Mouse (Mus musculus) retina, postnatal 7 days (tissue): ENCODE data around the gene Baiap2.
A peak's percentile ranks its signal among the peaks of the same experiment; 100 is the strongest.

Experiments
- DNase-seq: peaks from one replicate; pipeline ENCODE4 v3.0.0-alpha.2; 2012; ENCODE audit warnings: low read depth, low spot score

Baiap2 gene

GRCm38 (mm10) chr11:120011761-120012560 is 69.4 kb downstream of the Baiap2 start:
- no peak for DNase-seq

GRCm38 (mm10) chr11:120012702-120013101 is 70.1 kb downstream of the Baiap2 start:
- no peak for DNase-seq

GRCm38 (mm10) chr11:120013174-120013711 is 70.7 kb downstream of the Baiap2 start:
- peak; percentile 88 for DNase-seq

- DNase-seq: no peak
Measured at GRCm38 (mm10) chr11:120014758-120015157, 72.2 kb downstream of the Baiap2 start.

GRCm38 (mm10) chr11:120017011-120017410 is 74.4 kb downstream of the Baiap2 start:
- no peak for DNase-seq

- no peak for DNase-seq
Measured at GRCm38 (mm10) chr11:120019542-120020440, 77.2 kb downstream of the Baiap2 start.

- DNase-seq: no peak
Measured at GRCm38 (mm10) chr11:120021367-120021766, 78.8 kb downstream of the Baiap2 start.

- no peak for DNase-seq
Measured at GRCm38 (mm10) chr11:120022216-120022615, 79.7 kb downstream of the Baiap2 start.

- no peak for DNase-seq
Measured at GRCm38 (mm10) chr11:120022841-120023240, 80.3 kb downstream of the Baiap2 start.

GRCm38 (mm10) chr11:120026941-120027340 is 84.4 kb downstream of the Baiap2 start:
- DNase-seq: no peak

- DNase-seq: no peak
Measured at GRCm38 (mm10) chr11:120028319-120029092, 85.9 kb downstream of the Baiap2 start.

- no peak for DNase-seq
Measured at GRCm38 (mm10) chr11:120029431-120030144, 87.0 kb downstream of the Baiap2 start.

- DNase-seq: peak; percentile 63
Measured at GRCm38 (mm10) chr11:120030145-120030901, 87.8 kb downstream of the Baiap2 start.

GRCm38 (mm10) chr11:120032052-120032451 is 89.5 kb downstream of the Baiap2 start:
- DNase-seq: no peak

- no peak for DNase-seq
Measured at GRCm38 (mm10) chr11:120033473-120033872, 90.9 kb downstream of the Baiap2 start.

GRCm38 (mm10) chr11:120034306-120034705 is 91.7 kb downstream of the Baiap2 start:
- DNase-seq: no peak

- DNase-seq: no peak
Measured at GRCm38 (mm10) chr11:120034762-120035161, 92.2 kb downstream of the Baiap2 start.

- DNase-seq: no peak
Measured at GRCm38 (mm10) chr11:120039581-120039980, 97.0 kb downstream of the Baiap2 start.

GRCm38 (mm10) chr11:120040440-120040839 is 97.9 kb downstream of the Baiap2 start:
- DNase-seq: no peak
